ENCODE assay signal across 8 mouse cellular contexts in the genomic region with DNA sequence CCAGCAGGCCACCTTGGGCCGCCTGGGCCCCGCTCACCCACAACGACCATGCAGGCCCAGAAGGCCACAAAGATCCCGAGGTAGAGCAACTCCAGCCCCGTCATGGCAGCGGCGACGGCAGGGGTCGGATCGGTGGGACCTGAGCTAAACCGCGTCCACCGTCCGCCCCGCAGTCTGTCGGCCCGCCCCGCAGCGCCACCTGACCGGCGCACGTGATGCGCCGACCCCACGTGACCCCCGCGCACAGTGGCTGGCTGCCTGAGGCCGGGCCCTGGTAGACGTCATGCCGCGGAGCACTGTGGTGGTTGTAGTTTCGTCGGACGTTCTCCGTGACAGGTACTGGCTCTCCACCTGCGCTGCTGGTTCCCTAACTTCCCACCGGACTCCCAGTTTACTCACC. TPM values are rescaled to one million over a fixed set of nuclear protein-coding genes. Genes with fewer than 3 reads are reported as not detected.
DNase-seq lines count a peak whose midpoint lies in the region; ATAC-seq and TF ChIP-seq lines count a peak whose summit lies in the region.

A gene (minus strand): TSS at position 201 of the 400 bp plus-strand sequence.

- peaks cover 61% of the 10 kb centered on the region for H3K4me1 ChIP-seq in forebrain, embryonic 10.5 days
- peaks cover 41% of the 10 kb centered on the region for H3K4me1 ChIP-seq in heart, embryonic 15.5 days (replicated peaks)
- peaks cover 8 to 17% of the 10 kb centered on the region in 2 experiments for H3K4me1 ChIP-seq in liver, embryonic 14.5 days (replicated peaks; ENCODE audit: control insufficient read depth in 2 of 2, insufficient read depth in 2 of 2, low read length in 1 of 2)
- H3K4me1 ChIP-seq in neural tube, embryonic 11.5 days (ENCODE audit: control insufficient read depth, insufficient read depth, low read length): peaks cover 21% of the 10 kb centered on the region
- H3K4me1 ChIP-seq in stomach, postnatal 0 days (replicated peaks; ENCODE audit: control insufficient read depth, insufficient read depth): peaks cover 11% of the 10 kb centered on the region; the same call in 1 of the 2 replicates

- H3K9ac ChIP-seq in heart, embryonic 15.5 days: peak within 1 kb of the TSS; percentile 93
- peak within 1 kb of the TSS; percentile 96 for H3K9ac ChIP-seq in liver, embryonic 14.5 days (replicated peaks)
- H3K9ac ChIP-seq in neural tube, embryonic 11.5 days (ENCODE audit: low read length): peak within 1 kb of the TSS; percentile 75
- H3K9ac ChIP-seq in stomach, postnatal 0 days (ENCODE audit: low read length): peak within 1 kb of the TSS; percentile 89

- no peak for TF ChIP-seq CTCF in liver, embryonic 14.5 days (IDR thresholded peaks at IDR 0.05; ENCODE audit: low read depth)
- no peak for TF ChIP-seq CTCF in stomach, postnatal 0 days (IDR thresholded peaks at IDR 0.05; ENCODE audit: low read depth)

- H3K9me3 ChIP-seq in forebrain, embryonic 10.5 days: no peaks in the 10 kb centered on the region
- H3K9me3 ChIP-seq in heart, embryonic 15.5 days (replicated peaks): no peaks in the 10 kb centered on the region
- H3K9me3 ChIP-seq in liver, embryonic 14.5 days (ENCODE audit: control insufficient read depth, low read length): no peaks in the 10 kb centered on the region
- H3K9me3 ChIP-seq in neural tube, embryonic 11.5 days (ENCODE audit: control insufficient read depth, low read length): no peaks in the 10 kb centered on the region
- no peaks in the 10 kb centered on the region for H3K9me3 ChIP-seq in stomach, postnatal 0 days (ENCODE audit: control insufficient read depth, low read length)

- H3K36me3 ChIP-seq in forebrain, embryonic 10.5 days (replicated peaks): peaks cover 46% of the 10 kb centered on the region
- peaks cover 21% of the 10 kb centered on the region for H3K36me3 ChIP-seq in heart, embryonic 15.5 days
- peaks cover 21% of the 10 kb centered on the region for H3K36me3 ChIP-seq in liver, embryonic 14.5 days (replicated peaks; ENCODE audit: control insufficient read depth, insufficient read depth, low read depth)
- H3K36me3 ChIP-seq in neural tube, embryonic 11.5 days (ENCODE audit: control insufficient read depth, insufficient read depth, low read length): peaks cover 3% of the 10 kb centered on the region; the same call in 1 of the 2 replicates
- 0 out of 2 replicates have a peak, but pooled peaks cover 6% of the 10 kb centered on the region for H3K36me3 ChIP-seq in stomach, postnatal 0 days (ENCODE audit: control insufficient read depth, insufficient read depth, low read length)

- under 1% methylated on average over 37 of the region's 37 CpGs for WGBS in forebrain, embryonic 10.5 days
- under 1% methylated on average over 37 of the region's 37 CpGs for WGBS in heart, embryonic 15.5 days
- under 1% methylated on average over 25 of the region's 37 CpGs for WGBS in liver, embryonic 14.5 days (ENCODE audit: insufficient replicate concordance)
- WGBS in neural tube, embryonic 11.5 days: under 1% methylated on average over 37 of the region's 37 CpGs
- WGBS in stomach, postnatal 0 days: under 1% methylated on average over 30 of the region's 37 CpGs

- no peak for TF ChIP-seq EP300 in liver, embryonic 14.5 days (IDR thresholded peaks at IDR 0.05; ENCODE audit: low read depth)
- TF ChIP-seq EP300 in stomach, postnatal 0 days (optimal IDR thresholded peaks at IDR 0.05): no peak

- peak; percentile 81 for ATAC-seq in heart, embryonic 15.5 days (replicated peaks; ENCODE audit: insufficient number of reproducible peaks, insufficient read depth, low FRiP score, low read depth)
- ATAC-seq in liver, embryonic 14.5 days (ENCODE audit: insufficient read depth): peak; percentile 89
- peak; percentile 88 for ATAC-seq in neural tube, embryonic 11.5 days (ENCODE audit: insufficient read depth, low FRiP score, low TSS enrichment)
- peak; percentile 92 for ATAC-seq in stomach, postnatal 0 days (ENCODE audit: low FRiP score, low TSS enrichment)

- H3K27ac ChIP-seq in forebrain, embryonic 10.5 days: peak within 1 kb of the TSS; percentile 83
- peak within 1 kb of the TSS; percentile 62 for H3K27ac ChIP-seq in heart, embryonic 15.5 days
- H3K27ac ChIP-seq in liver, embryonic 14.5 days: peak within 1 kb of the TSS; percentile 69
- H3K27ac ChIP-seq in neural tube, embryonic 11.5 days (ENCODE audit: low read depth, low read length): no peak within 1 kb of the TSS
- peak within 1 kb of the TSS; percentile 77 for H3K27ac ChIP-seq in stomach, postnatal 0 days (replicated peaks)

- peak; percentile 83 to 88 for DNase-seq in CD8-positive naive resting alpha-beta T cell, adult 2 months (ENCODE audit: low read depth in 2 of 2, low spot score in 2 of 2)
- peak; percentile 76 for DNase-seq in c-Kit-positive CD71-negative TER-119-negative erythroid progenitor cells, embryonic 14.5 days (ENCODE audit: low read depth)
- peak; percentile 94 for DNase-seq in forebrain, embryonic 10.5 days (ENCODE audit: extremely low spot score, low spot score)
- peak; percentile 96 to 98 for DNase-seq in kidney, postnatal 25 days
- DNase-seq in liver, embryonic 14.5 days (ENCODE audit: low read depth in 3 of 3, low spot score in 3 of 3): peak; percentile 81 to 84 (median 82)
- DNase-seq in neural tube, embryonic 11.5 days (ENCODE audit: low spot score): peak; percentile 93
- peak; percentile 96 for DNase-seq in stomach, postnatal 0 days (ENCODE audit: low spot score)

- H3K4me3 ChIP-seq in forebrain, embryonic 10.5 days: peak within 1 kb of the TSS; percentile 69
- peak within 1 kb of the TSS; percentile 88 for H3K4me3 ChIP-seq in heart, embryonic 15.5 days
- peak within 1 kb of the TSS; percentile 86 to 94 for H3K4me3 ChIP-seq in liver, embryonic 14.5 days (ENCODE audit: insufficient read depth in 1 of 2, low read depth in 2 of 2, low read length in 2 of 2)
- peak within 1 kb of the TSS; percentile 83 for H3K4me3 ChIP-seq in neural tube, embryonic 11.5 days (ENCODE audit: low read depth, low read length)
- H3K4me3 ChIP-seq in stomach, postnatal 0 days (ENCODE audit: low read depth, low read length): peak within 1 kb of the TSS; percentile 95

- H3K27me3 ChIP-seq in forebrain, embryonic 10.5 days (ENCODE audit: poor library complexity, severe bottlenecking): no peaks in the 10 kb centered on the region
- no peaks in the 10 kb centered on the region for H3K27me3 ChIP-seq in heart, embryonic 15.5 days
- peaks cover 15% of the 10 kb centered on the region for H3K27me3 ChIP-seq in liver, embryonic 14.5 days (ENCODE audit: control insufficient read depth, insufficient read depth, low read length)
- H3K27me3 ChIP-seq in neural tube, embryonic 11.5 days (ENCODE audit: control insufficient read depth, insufficient read depth, low read length): no peaks in the 10 kb centered on the region
- no peaks in the 10 kb centered on the region for H3K27me3 ChIP-seq in stomach, postnatal 0 days (ENCODE audit: control insufficient read depth, insufficient read depth, low read length)

- H3K4me2 ChIP-seq in heart, embryonic 15.5 days: peak within 1 kb of the TSS; percentile 89
- peak within 1 kb of the TSS; percentile 80 for H3K4me2 ChIP-seq in liver, embryonic 14.5 days (ENCODE audit: low read depth)
- H3K4me2 ChIP-seq in neural tube, embryonic 11.5 days (ENCODE audit: low read depth): peak within 1 kb of the TSS; percentile 77
- peak within 1 kb of the TSS; percentile 99 for H3K4me2 ChIP-seq in stomach, postnatal 0 days (replicated peaks; ENCODE audit: low read depth)

RNA-seq across cellular contexts. Expression of the gene that starts here (rescaled TPM):
- polyA plus RNA-seq in forebrain, embryonic 10.5 days (2016; fragmentation: Nextera tagmentation; extraction: Ambion mirVana): 160 and 166 TPM in 2 replicates
- 197 and 216 TPM in 2 replicates for polyA plus RNA-seq in heart, embryonic 15.5 days (2015; fragmentation: Nextera tagmentation; extraction: Ambion mirVana)
- 118 and 122 TPM in 2 replicates for polyA plus RNA-seq in liver, embryonic 14.5 days (2012; rRNA removed)
- polyA plus RNA-seq in liver, embryonic 14.5 days (2014; fragmentation: Nextera tagmentation; extraction: Ambion mirVana): 152 and 165 TPM in 2 replicates
- 235 and 249 TPM in 2 replicates for polyA plus RNA-seq in neural tube, embryonic 11.5 days (2014; fragmentation: Nextera tagmentation; extraction: Ambion mirVana)
- polyA plus RNA-seq in stomach, postnatal 0 days (2015; fragmentation: Nextera tagmentation; extraction: Ambion mirVana): 242 and 249 TPM in 2 replicates
